Mouse (Mus musculus) intestine, embryonic 16.5 days (tissue): ENCODE data around the gene Olfr1338. TPM values are rescaled to one million over a fixed set of nuclear protein-coding genes. Genes with fewer than 3 reads are reported as not detected.

Source experiments
- ATAC-seq: fragments of 200-750 bp; cut with Nextera tagmentation; 2 replicates; pipeline ENCODE4 v1.8.0; 2017; ENCODE audit warnings: moderate TSS enrichment, moderate library complexity
- H3K27ac ChIP-seq: fragments of 300-500 bp; sonication (generic); 2 replicates; pipeline ENCODE4 v1.5.1; 2014; ENCODE audit warnings: mild to moderate bottlenecking, low read length
- H3K27me3 ChIP-seq: fragments of 300-500 bp; sonication (generic); replicated peaks from 2 replicates; pipeline ENCODE4 v1.6.1; 2014; ENCODE audit warnings: low read length, control low read depth, mixed read lengths; ENCODE audit not compliant: control insufficient read depth, insufficient read depth
- H3K36me3 ChIP-seq: fragments of 300-500 bp; sonication (generic); 2 replicates; pipeline ENCODE4 v1.6.1; 2014; ENCODE audit warnings: low read length, control low read depth; ENCODE audit not compliant: control insufficient read depth, insufficient read depth
- H3K4me1 ChIP-seq: fragments of 300-500 bp; sonication (generic); 2 replicates; pipeline ENCODE4 v1.6.1; 2014; ENCODE audit warnings: low read length, control low read depth, mixed read lengths; ENCODE audit not compliant: control insufficient read depth, insufficient read depth
- H3K4me2 ChIP-seq: fragments of 300-500 bp; sonication (generic); 2 replicates; pipeline ENCODE4 v1.6.1; 2014; ENCODE audit warnings: low read depth, low read length, control low read depth
- H3K4me3 ChIP-seq: fragments of 300-500 bp; sonication (generic); 2 replicates; pipeline ENCODE4 v1.5.1; 2014; ENCODE audit warnings: mild to moderate bottlenecking, low read length
- H3K9ac ChIP-seq: fragments of 300-500 bp; sonication (generic); 2 replicates; pipeline ENCODE4 v1.6.1; 2014; ENCODE audit warnings: low read depth, low read length
- H3K9me3 ChIP-seq: fragments of 300-500 bp; sonication (generic); 2 replicates; pipeline ENCODE4 v1.6.1; 2016; ENCODE audit warnings: low read length, control low read depth; ENCODE audit not compliant: control insufficient read depth
- WGBS: fragments of 180-500 bp; shearing (Covaris S2); extraction: QIAGEN DNeasy Blood & Tissue Kit; methylation state at CpG from one replicate; pipeline ENCODE4 v1.1.7; 2014; 5-methylcytosine and 5-hydroxymethylcytosine counted together
- polyA plus RNA-seq: library from polyadenylated mRNA; unstranded; fragments of >200 nt; fragmentation: Nextera tagmentation; extraction: Ambion mirVana; gene quantifications from 2 replicates; pipeline ENCODE4 v1.2.1, GENCODE M21; 2015

The Olfr1338 gene
- polyA plus RNA-seq, 1 experiment from 2014 or later, result not detected

DNA sequence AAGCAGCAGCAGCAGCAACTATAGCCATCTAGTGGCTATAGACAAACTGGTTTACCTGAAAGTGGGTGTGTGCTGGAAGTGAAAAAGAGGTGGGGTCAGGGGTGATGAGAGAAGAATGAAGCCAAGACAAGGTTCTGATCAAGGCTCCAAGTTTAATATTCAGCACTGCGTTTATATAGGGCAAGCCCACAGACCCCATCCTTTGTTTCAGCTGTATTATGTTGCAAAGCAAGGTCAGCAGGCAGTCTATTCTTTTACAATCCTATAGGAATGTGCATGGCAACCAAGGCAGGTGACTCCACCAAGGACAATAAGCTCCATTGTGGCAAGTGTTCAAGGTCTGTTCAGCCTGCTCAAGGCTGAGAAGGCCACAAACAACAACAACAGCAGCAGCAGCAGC is 46.9 kb downstream of the Olfr1338 start:
- Histone ChIP-seq H3K27me3 (no peaks in the 10 kb centered on the region), H3K4me2 (no peak overlapping the region)

DNA sequence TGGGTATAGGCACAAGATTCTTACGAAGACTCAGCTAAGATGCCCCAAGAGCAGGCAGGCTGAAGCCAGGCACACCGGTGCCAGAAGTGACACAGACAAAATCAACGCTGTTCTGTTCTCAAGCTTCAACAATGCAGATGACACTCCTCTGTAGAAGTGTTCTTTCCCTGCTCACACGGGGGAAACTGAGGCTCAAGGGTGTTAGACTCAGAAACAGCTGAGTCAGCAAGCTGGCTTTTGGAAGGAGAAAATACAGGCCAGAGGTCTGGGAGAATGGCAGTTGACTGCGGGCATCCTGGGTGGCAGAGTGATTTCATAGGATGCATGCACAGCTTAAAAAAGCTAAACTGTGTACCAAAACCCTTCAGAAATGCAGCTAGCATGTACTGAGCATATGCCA is 50.5 kb downstream of the Olfr1338 start:
- 82% methylated on average over 5 of the region's 5 CpGs for WGBS
- no peaks in the 10 kb centered on the region for H3K9me3 ChIP-seq

More for the DNA sequence above, 46.9 kb downstream of the Olfr1338 start:
- Histone ChIP-seq H3K36me3 (no peaks in the 10 kb centered on the region), H3K9ac (no peak overlapping the region), H3K4me1 (no peaks in the 10 kb centered on the region), H3K9me3 (no peaks in the 10 kb centered on the region), H3K27ac (no peak overlapping the region), H3K4me3 (no peak overlapping the region)
- WGBS, result 54% methylated on average over 1 of the region's 1 CpGs
- ATAC-seq, result no peak

DNA sequence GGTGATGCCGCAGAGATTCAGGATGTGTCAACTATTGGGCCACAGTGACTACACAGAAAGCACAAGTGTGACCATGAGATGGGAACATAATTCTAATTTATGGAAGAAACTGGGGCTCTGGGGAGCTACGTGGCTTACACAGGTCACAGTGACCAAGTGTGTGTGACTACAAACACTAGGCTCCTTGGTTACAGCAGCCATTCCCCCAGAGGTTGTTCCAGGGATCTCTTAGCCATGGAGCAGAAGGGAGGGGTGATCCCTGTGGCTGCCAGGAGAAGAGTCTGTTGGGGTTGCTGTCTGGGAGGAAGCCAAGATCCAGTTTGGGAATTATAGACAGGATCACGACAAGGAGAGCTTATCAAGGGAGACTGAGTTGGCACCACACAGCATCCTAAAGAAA is 55.3 kb downstream of the Olfr1338 start, which contains the start of gene Olfr1341:
Olfr1341 (plus strand) TSS at position 301 of the 400 bp plus-strand sequence.
- H3K9me3 ChIP-seq, result no peaks in the 10 kb centered on the region
- H3K36me3 ChIP-seq, result no peaks in the 10 kb centered on the region
- H3K27me3 ChIP-seq, result no peaks in the 10 kb centered on the region
- H3K4me2 ChIP-seq, result no peak within 1 kb of the TSS
- no peaks in the 10 kb centered on the region for H3K4me1 ChIP-seq
- no peak within 1 kb of the TSS for H3K9ac ChIP-seq
- no peak within 1 kb of the TSS for H3K4me3 ChIP-seq
- H3K27ac ChIP-seq, result no peak within 1 kb of the TSS
- no peak for ATAC-seq
- 84% methylated on average over 3 of the region's 3 CpGs for WGBS

More for the DNA sequence above, 50.5 kb downstream of the Olfr1338 start:
- no peaks in the 10 kb centered on the region for H3K27me3 ChIP-seq
- no peak for ATAC-seq
- no peak overlapping the region for H3K9ac ChIP-seq
- H3K36me3 ChIP-seq, result no peaks in the 10 kb centered on the region
- no peaks in the 10 kb centered on the region for H3K4me1 ChIP-seq
- H3K27ac ChIP-seq, result no peak overlapping the region
- H3K4me2 ChIP-seq, result no peak overlapping the region
- H3K4me3 ChIP-seq, result no peak overlapping the region

Other genes starting within 250 kb of the Olfr1338 start
- gene 2610528J11Rik, start 231.7 kb downstream of the Olfr1338 start, polyA plus RNA-seq, result 104 and 121 TPM in 2 replicates
- gene Tmem125, start 214.7 kb downstream of the Olfr1338 start, polyA plus RNA-seq, result 20.0 and 20.1 TPM in 2 replicates
- gene Cfap57, start 138.0 kb downstream of the Olfr1338 start, polyA plus RNA-seq, result 0.97 and 1.0 TPM in 2 replicates
- 105 and 118 TPM in 2 replicates for gene Ebna1bp2, start 137.9 kb downstream of the Olfr1338 start, polyA plus RNA-seq
- not detected in 2 replicates for gene Olfr62, start 99.8 kb downstream of the Olfr1338 start, polyA plus RNA-seq
- gene Olfr1342, start 66.0 kb downstream of the Olfr1338 start, polyA plus RNA-seq, result not detected in 2 replicates
- gene Olfr1341, start 55.2 kb downstream of the Olfr1338 start, polyA plus RNA-seq, result not detected in 2 replicates
- not detected in 2 replicates for gene Olfr1340, start 38.6 kb downstream of the Olfr1338 start, polyA plus RNA-seq
- gene Olfr1339, start 26.6 kb downstream of the Olfr1338 start, polyA plus RNA-seq, result not detected in 2 replicates
- not detected in 2 replicates for gene Olfr1337, start 23.8 kb upstream of the Olfr1338 start, polyA plus RNA-seq
- not detected in 2 replicates for gene Olfr1335, start 51.2 kb upstream of the Olfr1338 start, polyA plus RNA-seq
- gene Olfr1333, start 77.5 kb upstream of the Olfr1338 start, polyA plus RNA-seq, result not detected in 2 replicates
- not detected in 2 replicates for gene Olfr1331, start 105.9 kb upstream of the Olfr1338 start, polyA plus RNA-seq
- gene Olfr1330, start 129.9 kb upstream of the Olfr1338 start, polyA plus RNA-seq, result 0.05 TPM in 1 of 2 replicates, not detected in the other
- gene Olfr1329, start 158.7 kb upstream of the Olfr1338 start, polyA plus RNA-seq, result not detected in 2 replicates
- not detected in 2 replicates for gene Olfr1328, start 179.9 kb upstream of the Olfr1338 start, polyA plus RNA-seq
- gene Lao1, start 202.8 kb upstream of the Olfr1338 start, polyA plus RNA-seq, result not detected in 2 replicates